Mouse (Mus musculus): ENCODE results near the gene Epsti1.

Gene Epsti1

GRCm38 (mm10) chr14:77925414-77925813 lies 21.4 kb downstream of the Epsti1 start:
- no peak for DNase-seq

- DNase-seq, result no peak
Observed at GRCm38 (mm10) chr14:77926718-77927117, 22.7 kb downstream of the Epsti1 start.

GRCm38 (mm10) chr14:77928021-77928420 lies 24.0 kb downstream of the Epsti1 start:
- peak; percentile 81 for DNase-seq

DNA sequence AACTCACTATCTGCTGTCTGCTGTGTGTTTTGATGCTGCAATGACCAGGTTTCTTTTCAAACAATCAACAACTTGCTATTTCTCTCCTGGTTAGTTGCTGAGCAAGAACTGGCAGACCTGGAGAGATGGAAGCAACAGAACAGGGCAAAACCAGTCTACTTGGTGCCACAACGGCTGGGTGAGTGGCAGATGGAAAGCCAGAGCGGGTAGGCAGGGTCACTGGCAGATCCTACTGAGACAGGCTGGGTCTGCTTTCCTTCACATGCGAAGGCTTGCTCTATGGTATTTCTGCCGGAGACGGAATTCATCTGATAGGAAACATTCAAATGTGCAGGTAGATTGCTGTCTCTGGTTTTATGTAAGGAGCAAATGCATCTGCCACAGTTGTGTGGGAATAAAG lies 24.6 kb downstream of the Epsti1 start:
- DNase-seq, result no peak

DNA sequence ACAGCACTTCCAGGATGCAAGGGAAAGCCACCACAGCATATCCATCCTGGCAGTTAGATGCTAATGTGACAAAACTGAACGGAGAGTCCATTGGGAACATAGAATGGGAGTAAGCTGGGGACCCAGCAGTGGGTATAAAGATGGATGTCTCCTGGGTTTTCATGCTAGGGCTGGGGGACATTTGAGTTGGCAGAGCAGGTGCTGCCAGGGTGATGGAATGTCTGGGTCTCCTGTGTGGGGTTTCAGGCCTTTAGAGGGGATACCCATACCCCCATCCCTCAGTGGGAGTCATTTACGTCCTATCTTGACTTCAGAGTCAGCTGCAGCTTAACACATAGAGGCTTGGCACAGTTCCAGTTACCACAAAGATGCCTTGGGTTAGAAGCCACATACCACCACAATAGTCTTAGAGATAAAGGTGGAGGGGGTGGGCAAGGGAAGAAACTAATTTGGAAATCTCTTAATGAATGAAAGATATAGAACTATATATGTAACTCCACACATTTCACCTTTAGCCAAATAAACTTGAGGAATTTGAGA lies 25.2 kb downstream of the Epsti1 start:
- DNase-seq, result no peak

- DNase-seq, result no peak
Observed at GRCm38 (mm10) chr14:77932150-77933047, 28.4 kb downstream of the Epsti1 start.

GRCm38 (mm10) chr14:77933243-77933642 lies 29.2 kb downstream of the Epsti1 start:
- peak; percentile 82 for DNase-seq

DNA sequence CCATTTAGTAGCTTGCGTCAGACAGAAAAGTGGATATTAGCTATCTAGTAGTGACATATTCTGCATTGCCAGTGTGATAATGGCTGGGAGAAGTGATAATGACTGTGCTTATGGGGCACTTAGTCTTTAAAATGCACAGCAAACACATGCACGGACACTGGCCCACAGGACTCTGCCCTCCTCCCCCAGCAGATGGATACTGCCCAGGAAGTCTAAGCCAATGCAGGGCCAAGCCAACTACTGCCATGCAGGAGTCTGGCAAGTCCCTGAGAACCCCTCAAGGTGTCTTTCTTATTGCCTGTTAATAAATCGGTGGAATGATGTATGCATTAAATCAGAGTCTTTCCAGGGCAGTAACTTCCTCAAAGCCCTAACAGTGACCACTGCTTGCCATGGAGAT lies 30.4 kb downstream of the Epsti1 start:
- no peak for DNase-seq

- no peak for DNase-seq
Observed at GRCm38 (mm10) chr14:77941105-77941504, 37.1 kb downstream of the Epsti1 start.

GRCm38 (mm10) chr14:77942235-77942634 lies 38.2 kb downstream of the Epsti1 start:
- DNase-seq, result no peak

DNA sequence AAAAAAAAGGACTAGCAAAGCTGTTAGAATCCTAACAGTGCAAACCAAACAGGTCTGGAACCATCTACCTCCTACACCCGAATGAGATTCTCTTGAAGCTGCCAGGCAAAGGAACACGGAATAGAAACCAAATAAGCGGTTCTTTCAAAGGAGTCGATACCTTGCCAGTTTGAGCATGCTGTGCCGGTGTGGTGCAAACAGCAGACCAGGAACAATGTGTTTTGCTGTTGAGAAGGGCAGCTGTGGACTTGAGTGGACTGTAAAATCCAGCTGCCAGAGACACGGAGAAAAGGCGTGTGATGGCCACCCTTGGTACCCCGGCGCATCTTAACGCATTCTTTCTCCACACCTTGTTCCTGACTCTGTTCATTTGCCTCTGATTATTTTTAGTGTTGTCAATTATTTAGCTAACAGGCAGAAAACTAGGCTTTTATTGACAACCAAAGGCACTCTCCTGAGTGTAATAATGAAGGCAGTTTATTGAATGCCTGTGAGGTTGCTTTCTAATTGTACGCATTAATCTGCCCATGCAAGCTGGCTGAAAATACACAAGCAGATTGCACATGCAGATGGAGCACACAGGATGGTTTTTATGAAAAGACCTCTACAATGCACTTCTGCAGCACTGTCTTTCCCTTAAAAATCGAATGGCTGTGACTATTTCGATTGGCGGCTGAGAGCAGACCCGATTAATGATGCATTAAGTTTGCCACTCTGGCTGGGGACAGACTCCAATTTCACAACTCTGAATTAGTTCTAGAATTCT lies 38.9 kb downstream of the Epsti1 start:
- DNase-seq, result no peak

- no peak for DNase-seq
Observed at GRCm38 (mm10) chr14:77961741-77962140, 57.7 kb downstream of the Epsti1 start.

GRCm38 (mm10) chr14:77963525-77963924 lies 59.5 kb downstream of the Epsti1 start:
- no peak for DNase-seq

- DNase-seq, result no peak
Observed at GRCm38 (mm10) chr14:77971355-77971754, 67.3 kb downstream of the Epsti1 start.

GRCm38 (mm10) chr14:77974221-77974620 lies 70.2 kb downstream of the Epsti1 start:
- DNase-seq, result peak; percentile 11

GRCm38 (mm10) chr14:77975702-77976101 lies 71.7 kb downstream of the Epsti1 start:
- peak; percentile 10 for DNase-seq

DNA sequence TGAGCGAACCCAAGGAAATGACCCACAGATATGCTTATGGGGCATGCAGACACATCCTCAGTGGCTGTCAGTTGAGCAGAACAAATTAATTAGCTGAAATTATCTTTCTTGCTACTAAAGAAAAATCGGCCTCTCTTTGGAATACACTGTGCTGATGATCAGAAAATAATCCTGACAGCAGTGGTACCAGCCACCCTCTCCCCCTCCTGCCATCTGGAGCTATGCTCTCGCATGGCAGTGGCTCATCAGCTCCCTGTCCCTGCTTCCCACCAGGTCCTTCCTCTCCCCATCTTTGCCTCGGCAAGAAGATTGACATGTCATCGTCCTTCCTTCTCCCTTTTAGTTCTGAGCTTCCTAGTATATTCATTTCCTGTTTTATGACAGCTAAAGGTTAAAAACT lies 77.5 kb downstream of the Epsti1 start:
- DNase-seq, result no peak

GRCm38 (mm10) chr14:77997731-77998130 lies 93.7 kb downstream of the Epsti1 start:
- no peak for DNase-seq

DNA sequence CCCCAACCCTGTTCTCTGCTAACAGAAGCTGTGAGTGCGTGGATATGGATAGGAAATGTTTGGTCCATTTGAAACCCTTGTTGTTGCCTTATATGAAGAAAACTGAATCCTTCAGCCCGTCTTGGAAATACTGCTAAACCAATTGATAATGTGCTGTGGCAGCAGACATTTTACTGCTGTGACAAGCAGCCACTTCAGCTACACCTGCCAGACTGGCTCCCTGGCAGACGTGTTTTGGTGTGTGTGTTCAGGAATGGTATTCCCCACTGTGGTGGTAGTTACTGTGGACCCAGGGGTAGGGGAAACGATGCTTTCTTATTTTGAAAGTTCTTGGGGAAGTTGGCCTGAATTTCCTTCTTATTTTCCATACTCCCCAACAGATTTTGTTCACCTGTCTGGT lies 100.4 kb downstream of the Epsti1 start:
- no peak for DNase-seq

GRCm38 (mm10) chr14:78008019-78008418 lies 104.0 kb downstream of the Epsti1 start:
- DNase-seq, result no peak

GRCm38 (mm10) chr14:78011808-78012207 lies 107.8 kb downstream of the Epsti1 start:
- no peak for DNase-seq

DNA sequence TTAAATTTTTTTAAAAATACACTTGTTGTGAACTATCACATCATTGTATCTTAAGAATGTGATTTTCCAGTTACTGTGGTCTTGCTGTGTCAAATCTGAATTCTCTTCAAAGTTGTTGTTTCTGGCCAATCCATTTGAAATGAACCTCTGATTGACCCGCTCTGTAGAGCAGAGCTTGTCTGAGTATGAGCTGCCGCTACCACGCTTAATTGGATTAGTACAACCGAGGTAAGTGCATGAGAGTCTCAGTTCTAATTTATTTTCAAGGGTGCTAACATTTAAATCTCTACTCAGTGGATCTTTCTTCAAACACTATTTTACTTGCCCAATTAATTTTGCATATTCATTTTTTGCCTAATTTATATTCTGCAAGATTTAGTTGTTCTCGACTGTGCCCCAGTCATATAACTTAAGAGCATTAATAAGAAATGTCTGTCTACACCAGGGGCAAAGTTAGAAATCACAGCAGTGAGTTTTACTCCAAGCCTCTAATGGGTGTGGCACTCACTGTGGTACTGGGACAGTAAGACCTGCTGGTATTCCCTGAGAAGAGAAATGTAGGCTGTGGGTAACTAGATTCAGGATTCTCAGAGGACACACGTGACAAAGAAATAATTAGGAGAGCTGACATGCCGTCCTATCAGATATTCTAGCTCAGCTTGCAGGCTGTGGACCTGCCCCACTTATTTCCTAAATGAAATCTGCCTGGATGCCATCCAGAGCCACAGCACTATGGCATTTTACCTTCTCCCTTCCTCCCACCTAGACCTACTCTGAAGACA lies 111.7 kb downstream of the Epsti1 start:
- no peak for DNase-seq

DNA sequence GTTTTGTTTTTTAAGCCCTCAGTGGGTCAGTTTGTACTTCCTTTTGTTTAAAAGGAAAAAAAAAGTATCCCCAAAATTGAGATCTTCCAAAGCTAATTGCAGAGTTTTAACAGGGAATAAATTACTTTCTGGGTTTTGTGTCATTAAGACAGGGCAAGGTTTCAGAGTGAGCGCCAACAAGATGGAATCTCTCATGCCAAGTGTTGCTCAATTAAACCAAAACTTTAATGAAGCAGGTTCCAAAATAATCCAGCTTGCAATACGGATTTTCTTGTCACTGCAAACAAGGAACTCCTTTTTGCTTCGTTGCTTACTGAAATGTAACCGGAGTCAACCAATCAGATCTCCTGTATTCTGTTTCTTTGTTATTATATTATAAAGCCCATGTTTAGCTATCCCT lies 112.4 kb downstream of the Epsti1 start:
- no peak for DNase-seq

Measured in kidney, postnatal 14 days (tissue).